Mouse (Mus musculus): Measurements from ENCODE around the gene Dffb.
A peak's percentile ranks its signal among the peaks of the same experiment; 100 is the strongest.
"Not testable (repeated sequence)": the region's sequence is repeated elsewhere in the genome, so short reads cannot be mapped to it uniquely, and the experiment has no call there.

Gene Dffb

DNA sequence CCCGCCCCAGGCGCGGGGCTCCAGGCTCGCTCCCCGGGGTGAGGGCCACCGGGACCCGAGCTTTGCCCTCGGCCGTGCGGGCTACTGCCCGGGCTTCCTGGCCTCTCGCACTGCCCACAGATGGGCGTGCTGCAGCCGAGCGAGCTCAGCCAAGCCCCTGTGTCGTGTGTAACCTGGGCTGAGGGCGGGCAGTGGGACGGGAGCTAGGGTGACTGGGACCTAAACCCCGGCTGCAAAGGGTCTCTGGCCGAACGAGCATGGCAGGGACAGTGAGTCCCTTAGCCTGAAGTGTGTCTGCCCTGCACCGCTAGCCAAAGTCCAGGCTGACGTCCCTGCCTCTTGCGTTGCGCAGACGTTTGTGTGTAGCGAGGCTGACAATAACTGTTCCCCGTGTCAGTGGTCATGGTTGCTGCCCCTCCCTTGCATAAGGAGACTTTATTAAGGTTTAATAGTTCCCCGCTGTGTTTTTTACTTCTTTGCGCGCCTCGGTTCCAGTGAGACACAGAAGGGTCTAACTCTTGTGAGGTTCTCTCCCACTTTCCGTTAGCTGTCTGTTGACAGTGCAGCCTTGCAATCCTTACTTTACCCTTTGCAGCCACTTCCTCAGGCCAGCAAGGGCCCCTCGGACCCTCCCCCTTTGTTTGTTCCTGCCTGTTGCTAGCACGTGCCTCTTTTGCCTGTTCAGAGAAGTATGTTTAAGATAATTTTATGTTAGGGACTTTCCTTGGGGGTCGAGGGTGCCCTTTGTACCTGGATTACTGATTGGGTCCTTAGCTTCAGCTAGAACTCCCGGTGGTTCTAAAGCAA lies 17.3 kb downstream of the Dffb start:
- peak in 1 of 2 experiments; percentile 16 for DNase-seq

DNA sequence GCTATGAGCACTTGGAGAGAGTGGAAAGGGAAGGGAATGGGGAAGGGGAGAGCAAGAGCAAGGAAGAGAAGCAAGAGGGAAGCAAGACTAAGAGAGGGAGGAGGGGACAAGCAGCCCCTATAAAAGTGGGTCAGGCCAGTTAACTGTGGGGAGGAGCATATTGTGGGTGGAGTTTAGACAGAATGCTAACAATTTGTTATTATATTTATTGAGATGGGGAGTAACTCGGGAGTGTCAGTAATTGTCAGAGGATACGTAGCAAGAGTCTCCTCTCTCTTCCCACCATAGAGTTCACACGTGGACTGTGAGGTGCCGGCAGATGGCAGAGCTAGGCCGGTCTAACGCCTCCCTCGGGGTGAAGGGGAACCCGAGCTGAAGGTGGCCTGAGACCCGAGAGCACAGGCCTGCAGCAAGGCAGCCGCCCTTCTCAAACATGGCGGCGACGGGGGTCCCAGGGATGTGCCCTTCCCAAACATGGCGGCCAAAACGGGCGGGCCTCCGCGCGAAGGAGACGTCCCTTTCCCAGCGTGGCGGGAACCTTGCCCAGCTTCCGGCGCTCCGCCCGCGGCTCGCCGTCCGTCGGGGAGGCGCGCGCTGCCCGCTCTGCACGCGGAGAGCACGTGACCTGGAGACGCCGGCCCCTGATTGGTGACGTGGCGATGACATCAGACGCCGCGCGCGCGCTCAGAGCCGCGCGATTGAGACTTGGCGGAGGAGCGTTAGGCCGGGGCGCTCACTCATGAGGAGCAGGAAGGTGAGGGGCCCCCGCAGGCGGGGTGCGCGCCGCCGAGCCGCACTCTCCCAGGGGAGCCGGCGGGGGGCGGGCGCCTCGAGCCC lies 18.1 kb downstream of the Dffb start, which contains the start of gene A430005L14Rik:
Gene A430005L14Rik, plus strand, starts transcription at position 669 of the 837 bp plus-strand sequence.
- peak; percentile 94 to 95 for DNase-seq

DNA sequence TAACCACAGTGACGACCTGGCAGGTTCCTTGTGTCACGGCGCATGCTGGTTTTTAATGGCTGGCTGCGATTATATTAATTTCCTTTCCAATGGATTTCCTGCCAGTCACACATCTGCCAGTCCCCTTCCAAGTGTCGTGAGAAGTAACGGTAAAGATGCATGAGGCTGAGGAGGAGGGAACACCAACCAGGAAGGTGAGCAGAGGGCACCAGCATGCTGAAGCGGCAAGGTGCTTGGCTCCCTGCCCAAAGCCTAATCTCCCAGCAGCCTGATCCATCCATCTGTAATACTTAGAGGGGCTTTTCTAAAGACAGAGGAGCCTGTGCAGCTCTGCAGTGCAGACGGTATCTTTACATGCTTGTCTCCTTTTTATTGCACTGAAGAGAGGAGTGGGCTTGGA lies 19.3 kb downstream of the Dffb start:
- DNase-seq, result no peak

DNA sequence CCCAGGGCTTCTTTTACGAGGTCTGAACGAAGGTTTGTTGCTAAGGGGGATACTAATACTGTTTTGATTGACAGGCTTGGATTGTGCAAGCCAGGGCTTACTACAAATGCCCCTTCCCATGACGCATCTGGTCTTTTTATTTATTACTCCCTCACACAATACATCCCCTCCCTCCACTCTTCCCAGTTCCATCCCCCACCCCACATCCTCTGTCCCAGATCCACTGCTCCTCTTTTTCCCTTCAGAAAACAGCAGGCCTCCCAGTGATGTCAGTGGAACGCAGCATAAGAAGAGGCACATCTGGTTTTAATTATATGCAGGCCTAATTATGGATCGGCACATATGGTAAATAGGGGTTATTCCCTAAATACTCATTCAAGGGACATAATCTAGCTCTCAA lies 23.2 kb downstream of the Dffb start:
- DNase-seq, result no peak

DNA sequence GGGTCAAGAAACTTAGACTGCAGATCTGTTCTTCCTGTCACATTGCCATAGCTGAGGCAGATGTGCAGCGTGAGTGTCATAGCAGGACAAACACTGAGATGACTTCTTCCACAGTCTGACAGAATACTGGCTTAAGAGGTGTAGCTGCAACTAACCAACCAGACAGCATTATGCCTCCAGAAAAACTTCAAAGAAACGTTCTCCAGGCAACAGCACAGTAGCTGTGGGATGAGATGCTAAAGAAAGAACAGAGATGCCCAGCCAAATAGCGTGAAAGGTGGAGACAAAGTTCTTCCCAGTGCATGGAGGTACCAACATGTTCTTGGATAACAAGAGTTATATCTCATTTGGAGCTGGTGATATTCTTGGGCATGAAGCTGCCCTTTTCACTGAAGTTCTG lies 23.8 kb downstream of the Dffb start:
- DNase-seq, result no peak

DNA sequence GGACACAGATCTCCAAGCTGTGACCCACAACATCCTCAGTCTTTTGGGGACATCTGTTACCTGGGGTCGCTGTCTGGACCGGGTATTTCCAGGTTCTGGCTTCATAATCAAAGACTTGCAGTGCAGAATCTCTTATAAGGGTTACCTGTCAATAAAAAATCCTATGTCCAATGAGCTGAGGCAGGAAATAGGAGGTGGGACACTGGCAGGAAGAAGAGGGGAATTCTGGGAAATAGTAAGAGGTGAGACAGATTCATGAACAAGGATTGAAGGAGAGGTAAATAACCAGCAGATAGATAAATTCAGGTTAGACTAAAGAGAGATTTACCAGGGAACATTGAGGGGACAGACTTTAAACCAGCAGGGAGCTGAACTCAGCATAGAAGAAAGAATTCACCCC lies 24.6 kb downstream of the Dffb start:
- DNase-seq, result no peak

DNA sequence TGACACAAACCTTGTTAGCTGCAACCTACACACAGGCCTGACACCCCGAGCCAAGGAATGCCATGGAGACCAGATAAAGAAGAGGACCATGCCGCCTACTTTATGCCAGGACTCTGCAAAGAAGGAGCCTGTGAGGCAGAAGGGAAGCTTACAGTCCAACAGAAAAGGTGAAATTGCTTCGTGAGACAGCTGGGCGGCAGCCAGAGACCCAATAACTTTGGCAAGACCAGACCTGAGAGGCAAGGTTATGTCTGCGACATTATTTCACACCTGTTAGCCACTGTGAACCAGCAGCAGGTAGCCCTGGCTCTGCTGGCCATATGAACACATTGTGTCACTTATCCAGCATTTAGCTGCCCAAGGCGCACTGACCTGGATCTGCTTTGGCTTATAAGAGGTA lies 29.2 kb downstream of the Dffb start:
- DNase-seq, result no peak

DNA sequence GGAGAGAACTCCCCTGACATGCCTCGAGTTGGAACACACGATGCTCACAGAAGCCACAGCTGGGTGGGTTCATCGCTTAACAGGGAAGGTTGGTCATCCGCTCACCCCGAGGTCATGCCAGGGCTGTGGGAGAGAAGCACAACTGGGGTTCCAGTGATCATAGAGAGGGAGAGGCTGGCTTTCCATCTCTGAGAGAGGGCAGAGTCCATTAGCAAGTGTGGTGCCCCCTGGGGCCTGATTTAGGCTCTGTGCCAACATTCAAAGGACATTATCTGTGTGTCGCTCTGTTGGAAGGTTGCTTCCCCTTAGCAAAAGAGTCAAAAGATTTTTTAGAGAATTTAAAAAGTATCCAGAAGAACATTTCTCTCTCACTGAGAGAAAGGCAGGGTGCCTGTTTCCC lies 30.7 kb downstream of the Dffb start:
- no peak for DNase-seq

DNA sequence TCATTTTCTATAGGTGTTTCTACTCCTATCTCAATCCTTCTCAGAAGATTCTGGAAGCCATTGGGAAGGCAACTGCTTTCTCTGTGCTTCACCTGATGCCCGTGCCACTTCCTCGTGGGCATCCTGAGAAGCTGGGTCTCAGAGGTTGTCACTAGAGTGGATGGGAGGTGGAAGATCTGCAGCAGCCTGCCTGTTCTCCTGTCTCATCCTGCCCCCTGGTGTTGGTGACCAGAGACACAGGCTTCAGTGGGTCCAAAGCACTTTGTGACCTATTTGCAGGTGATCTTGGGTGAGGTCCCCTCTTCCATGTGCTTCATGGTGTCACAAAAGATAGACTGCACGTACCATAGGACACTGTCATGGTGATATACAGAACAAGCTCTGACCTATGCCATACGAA lies 31.7 kb downstream of the Dffb start:
- DNase-seq, result peak; percentile 9 to 25

DNA sequence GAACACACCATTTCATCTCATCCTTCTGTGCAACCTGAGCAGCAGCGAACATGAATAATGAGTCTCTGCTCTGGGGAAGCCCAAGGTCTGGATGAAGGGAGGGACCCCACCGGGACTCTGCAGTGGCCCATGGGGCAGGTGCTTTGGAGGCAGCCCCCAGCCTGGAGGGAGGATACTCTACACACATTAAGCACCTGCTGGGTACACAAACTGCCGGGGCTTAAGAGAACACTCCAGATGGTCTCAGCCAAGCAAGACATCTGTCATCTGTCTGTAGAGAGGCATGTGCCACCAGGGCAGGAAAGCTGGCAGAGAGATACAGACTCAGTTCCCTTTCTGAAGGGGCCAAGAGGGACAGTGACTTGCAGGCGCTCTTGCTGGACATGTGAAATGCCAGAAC lies 45.0 kb downstream of the Dffb start:
- DNase-seq, result no peak

DNA sequence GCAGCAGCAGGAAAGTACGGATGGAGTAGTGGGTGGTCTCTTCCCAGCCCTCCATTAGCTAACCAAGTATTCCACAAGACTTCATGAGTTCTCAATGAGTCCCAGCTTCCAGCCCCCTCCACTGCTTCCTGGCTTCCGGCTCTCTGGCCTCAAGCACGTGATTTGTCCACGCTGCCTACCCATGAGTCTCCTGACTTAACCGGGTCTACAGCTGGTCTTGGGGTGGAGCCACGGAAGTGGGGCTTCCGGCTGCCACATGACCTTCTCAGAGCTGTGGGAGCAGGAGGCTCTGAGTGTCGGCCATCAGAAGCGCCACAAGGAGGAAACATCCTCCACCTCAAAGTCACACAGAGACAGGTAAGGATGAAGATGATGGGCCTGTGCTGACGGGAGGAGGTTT lies 45.5 kb downstream of the Dffb start:
- no peak for DNase-seq

DNA sequence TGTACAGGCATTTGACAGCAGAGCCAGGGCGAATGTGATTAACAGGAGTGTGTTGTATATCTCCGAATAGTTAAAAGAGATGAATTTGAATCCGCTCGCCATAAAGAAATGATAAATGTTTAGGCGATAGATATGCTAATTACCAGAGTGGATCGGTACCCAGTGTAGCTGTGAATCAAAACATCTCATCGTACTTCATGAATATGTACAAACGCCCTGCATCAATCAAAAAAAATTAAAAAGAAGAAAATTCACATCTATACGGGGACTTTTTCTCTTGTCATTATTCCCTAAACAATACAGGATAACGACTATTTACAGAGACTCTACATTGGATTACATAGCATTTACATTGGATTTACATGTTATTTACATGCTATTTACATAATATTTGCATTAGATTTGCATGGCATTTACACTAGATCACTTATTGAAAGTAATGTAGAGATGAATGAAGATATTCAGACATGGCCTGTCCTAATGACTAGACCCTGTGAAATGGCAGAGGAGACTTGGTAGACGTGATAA lies 46.1 kb downstream of the Dffb start:
- no peak for DNase-seq

DNA sequence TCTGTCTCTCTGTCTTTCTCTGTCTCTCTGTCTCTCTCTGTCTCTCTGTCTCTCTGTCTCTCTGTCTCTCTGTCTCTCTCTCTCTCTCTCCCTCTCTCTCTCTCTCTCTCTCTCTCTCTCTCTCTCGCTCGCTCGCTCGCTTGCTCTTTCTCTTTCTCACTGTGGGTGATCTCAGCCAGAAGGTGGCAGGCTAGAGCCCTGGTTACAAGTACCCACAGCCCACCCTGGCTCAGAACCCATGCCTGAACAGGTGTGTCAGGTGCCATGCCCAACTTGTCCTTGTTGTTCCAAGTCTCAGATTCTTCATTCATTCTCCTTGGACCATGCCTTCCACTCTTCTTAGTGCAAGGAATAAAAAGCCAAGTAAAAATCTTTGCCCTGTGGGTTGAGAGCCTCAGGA lies 52.8 kb downstream of the Dffb start:
- DNase-seq, result not testable (repeated sequence)

DNA sequence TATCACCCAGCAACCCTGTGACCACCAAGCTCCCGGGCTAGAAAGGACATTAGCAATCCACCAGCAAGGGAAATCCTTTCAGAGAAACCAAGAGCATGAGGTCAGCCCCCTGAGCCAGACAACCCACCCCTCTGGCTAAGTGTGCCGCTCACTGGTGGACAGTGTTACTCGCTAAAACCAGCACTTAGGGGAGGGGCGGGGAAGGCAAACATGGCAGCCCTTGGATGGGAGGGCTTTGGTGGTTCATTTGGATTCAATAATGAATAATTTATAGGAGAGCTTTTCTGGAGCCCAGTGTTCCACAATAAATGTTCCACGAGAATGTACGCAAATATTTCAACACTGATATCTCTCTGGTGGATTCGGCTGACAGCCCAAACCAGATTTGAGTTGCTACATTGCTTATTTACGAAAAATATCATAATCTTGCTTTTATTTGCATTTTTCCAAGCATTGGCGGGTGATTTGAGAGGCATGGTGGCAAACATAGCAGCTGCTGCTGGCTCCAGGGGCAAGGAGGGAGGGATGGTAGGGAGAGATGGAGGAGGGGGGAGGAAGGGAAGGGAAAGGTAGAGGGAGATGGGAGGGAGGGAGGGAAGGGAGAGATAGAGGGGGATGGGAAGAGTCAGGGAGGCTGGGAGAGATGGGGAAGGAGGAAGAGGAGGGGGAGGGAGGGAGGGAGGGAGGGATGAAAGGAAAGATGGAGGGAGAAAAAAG lies 54.3 kb downstream of the Dffb start:
- no peak for DNase-seq

DNA sequence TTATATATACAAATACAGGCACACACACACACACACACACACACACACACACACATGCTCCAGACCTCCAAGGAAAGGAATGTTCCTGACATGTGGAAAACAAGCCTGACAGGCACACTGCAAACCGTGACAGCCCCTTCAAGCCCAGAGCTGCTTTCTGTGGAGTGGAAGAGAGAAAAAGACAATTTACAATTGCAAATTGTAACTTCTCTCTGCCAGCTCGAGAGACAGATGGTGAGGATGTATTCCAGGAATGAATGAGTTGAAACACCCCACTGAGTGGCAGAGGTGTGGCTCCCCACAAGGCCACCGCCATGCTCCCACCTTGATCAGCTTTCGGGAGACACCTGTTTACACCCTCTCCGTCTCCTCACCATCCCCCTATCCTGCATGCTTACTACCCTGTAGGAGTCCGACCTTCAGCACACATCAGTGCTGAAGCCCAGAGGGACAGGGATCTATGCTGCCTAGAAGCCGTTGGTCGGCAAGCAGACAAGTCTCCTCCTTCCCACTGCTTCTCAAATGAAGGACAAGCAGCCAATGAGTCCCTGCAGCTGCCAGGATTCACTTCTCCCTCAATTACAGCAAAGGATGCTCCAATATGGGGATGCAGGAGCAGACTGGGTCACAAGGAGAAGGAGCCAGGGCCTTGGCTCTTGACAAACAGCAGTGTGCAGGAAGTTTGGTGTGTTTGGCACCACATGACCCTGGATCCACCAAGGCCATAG lies 57.0 kb downstream of the Dffb start:
- DNase-seq, result no peak

All from B cell, adult 2 months (primary cell).